In genomic region chr11:119125929-119126861, GRCm38 (mm10) we compare ENCODE assay signal across 8 mouse cellular contexts. TPM values are rescaled to one million over a fixed set of nuclear protein-coding genes. Genes with fewer than 3 reads are reported as not detected.
A peak's percentile ranks its signal among the peaks of the same experiment; 100 is the strongest.
DNase-seq lines count a peak whose midpoint lies in the region; ATAC-seq lines count a peak whose summit lies in the region.
"Had no signal": no experiment of that assay in that cellular context is flagged by ENCODE, and none has a peak within 500 bp of the region (broad histone marks: within the 10 kb centered on the region; RNA-seq: fewer than 3 reads in every experiment).

No protein-coding gene starts in this region.

- H3K4me1 ChIP-seq in forebrain, embryonic 10.5 days = peaks cover 63% of the 10 kb centered on the region
- peaks cover 60% of the 10 kb centered on the region for H3K4me1 ChIP-seq in heart, embryonic 15.5 days (replicated peaks)
- peaks cover 26% of the 10 kb centered on the region for H3K4me1 ChIP-seq in liver, embryonic 15.5 days (replicated peaks)

- no peak overlapping the region for H3K4me3 ChIP-seq in forebrain, embryonic 10.5 days
- H3K4me3 ChIP-seq in heart, embryonic 15.5 days = peak overlapping the region; percentile 7; the same call in 1 of the 2 replicates
- H3K4me3 ChIP-seq in liver, embryonic 15.5 days (replicated peaks) = no peak overlapping the region
- H3K4me3 ChIP-seq: erythroblast, embryonic 14.5 days had no signal

- peak overlapping the region; percentile 31 for H3K27ac ChIP-seq in forebrain, embryonic 10.5 days
- peak overlapping the region; percentile 73 for H3K27ac ChIP-seq in heart, embryonic 15.5 days
- peak overlapping the region; percentile 55 for H3K27ac ChIP-seq in liver, embryonic 15.5 days (replicated peaks)

- peaks cover 3% of the 10 kb centered on the region; the same call in 1 of the 2 replicates for H3K9me3 ChIP-seq in forebrain, embryonic 10.5 days
- H3K9me3 ChIP-seq in heart, embryonic 15.5 days (replicated peaks) = no peaks in the 10 kb centered on the region
- H3K9me3 ChIP-seq in liver, embryonic 15.5 days (replicated peaks) = no peaks in the 10 kb centered on the region

- peak; percentile 91 for DNase-seq in adrenal gland, postnatal 25 days
- DNase-seq in forebrain, embryonic 10.5 days (ENCODE audit: extremely low spot score, low spot score) = peak; percentile 40
- peak; percentile 94 for DNase-seq in kidney, postnatal 10 days
- peak; percentile 53 for DNase-seq in neural tube, embryonic 10.5 days (ENCODE audit: extremely low spot score, low spot score)
- DNase-seq in urinary bladder, adult 18-20 months (ENCODE audit: low spot score in 2 of 2) = peak; percentile 87 to 96

- H3K9ac ChIP-seq in heart, embryonic 15.5 days = 0 out of 2 replicates have a peak overlapping the region, but pooled peaks have one; percentile 11
- H3K9ac ChIP-seq in liver, embryonic 15.5 days = no peak overlapping the region

- no peaks in the 10 kb centered on the region for H3K36me3 ChIP-seq in forebrain, embryonic 10.5 days (replicated peaks)
- no peaks in the 10 kb centered on the region for H3K36me3 ChIP-seq in heart, embryonic 15.5 days
- no peaks in the 10 kb centered on the region for H3K36me3 ChIP-seq in liver, embryonic 15.5 days (replicated peaks)

- peak overlapping the region; percentile 40 for H3K4me2 ChIP-seq in heart, embryonic 15.5 days
- peak overlapping the region; percentile 45 for H3K4me2 ChIP-seq in liver, embryonic 15.5 days

- peak; percentile 81 for ATAC-seq in heart, embryonic 15.5 days (replicated peaks; ENCODE audit: insufficient number of reproducible peaks, insufficient read depth, low FRiP score, low read depth)
- peak; percentile 79 for ATAC-seq in liver, embryonic 15.5 days (ENCODE audit: insufficient read depth)

- 44% methylated on average over 23 of the region's 23 CpGs for WGBS in forebrain, embryonic 10.5 days
- 35% methylated on average over 23 of the region's 23 CpGs for WGBS in heart, embryonic 15.5 days
- WGBS in liver, embryonic 15.5 days (ENCODE audit: insufficient replicate concordance) = 25% methylated on average over 23 of the region's 23 CpGs

- H3K27me3 ChIP-seq in forebrain, embryonic 10.5 days (ENCODE audit: poor library complexity, severe bottlenecking) = peaks cover 85% of the 10 kb centered on the region
- H3K27me3 ChIP-seq in heart, embryonic 15.5 days = no peaks in the 10 kb centered on the region
- H3K27me3 ChIP-seq in liver, embryonic 15.5 days = peaks cover 29% of the 10 kb centered on the region

RNA-seq across cellular contexts. Expression of gene Cbx4, which starts 40.2 kb away (rescaled TPM):
- 100 and 121 TPM in 2 replicates for total RNA-seq in adrenal gland, postnatal 25 days (2021)
- 3.3 and 4.6 TPM in 2 replicates for polyA plus RNA-seq in forebrain, embryonic 10.5 days (2016; fragmentation: Nextera tagmentation; extraction: Ambion mirVana)
- 9.3 and 11.6 TPM in 2 replicates for polyA plus RNA-seq in heart, embryonic 15.5 days (2015; fragmentation: Nextera tagmentation; extraction: Ambion mirVana)
- 2.8 and 2.9 TPM in 2 replicates for polyA plus RNA-seq in liver, embryonic 15.5 days (2015; fragmentation: Nextera tagmentation; extraction: Ambion mirVana)

Comparison
In these comparisons a context has a peak if more than half of its experiments do, and no peak if none do; other contexts are left out.
1. DNase-seq: peak in every context shown above with its lines; median percentile 94 in kidney, postnatal 10 days; 92 in urinary bladder, adult 18-20 months; 91 in adrenal gland, postnatal 25 days; 53 in neural tube, embryonic 10.5 days; 40 in forebrain, embryonic 10.5 days.